Mouse (Mus musculus) adipose tissue, adult 10 weeks (tissue): ENCODE measurements around the gene Rbm12b1. TPM values are rescaled to one million over a fixed set of nuclear protein-coding genes. Genes with fewer than 3 reads are reported as not detected.

Source experiments
- polyA plus RNA-seq: library from polyadenylated mRNA; stranded (reverse); fragments of 350-450 nt; fragmentation: Illumina TruSeq; extraction: RNeasy Lipid Tissue Mini Kit (QIAGEN cat#74804); gene quantifications from one replicate; pipeline ENCODE4 v1.2.3, GENCODE M21; 2014; ENCODE audit warnings: low read depth, low replicate concordance

Gene Rbm12b1
- 7.6 TPM for polyA plus RNA-seq

GRCm38 (mm10) chr4:12140141-12140567 is at the start of gene Rbm12b1:
Rbm12b1 (plus strand) TSS chr4:12140264.

GRCm38 (mm10) chr4:12171318-12172091 is 31.4 kb downstream of the Rbm12b1 start, which contains the start of gene Fam92a:
Fam92a (minus strand) TSS chr4:12172015.

Other genes with a start within 250 kb of the Rbm12b1 start
- not detected for gene Gm10604, start 159.0 kb upstream of the Rbm12b1 start, polyA plus RNA-seq
- gene Rbm12b2, start 50.8 kb upstream of the Rbm12b1 start, polyA plus RNA-seq = 11.1 TPM
- 22.3 TPM for gene Fam92a, start 31.8 kb downstream of the Rbm12b1 start, polyA plus RNA-seq